Mouse (Mus musculus): ENCODE measurements around the gene Rps6kb2. TPM values are rescaled to one million over a fixed set of nuclear protein-coding genes. Genes with fewer than 3 reads are reported as not detected.
"Not testable (repeated sequence)": the region's sequence is repeated elsewhere in the genome, so short reads cannot be mapped to it uniquely, and the experiment has no call there.

Rps6kb2 gene
- polyA plus RNA-seq, 1 experiment from 2014 or later = 29.6 TPM

- peaks cover 16% of the 10 kb centered on the region; the same call in 1 of the 2 replicates for H3K79me2 ChIP-seq (ENCODE audit: inconsistent target)
- H3K36me3 ChIP-seq (ENCODE audit: inconsistent target) = peaks cover 46% of the 10 kb centered on the region
- H3K4me3 ChIP-seq (ENCODE audit: inconsistent target) = no peak overlapping the region
- WGBS (ENCODE audit: missing documents) = 91% methylated on average over 7 of the region's 7 CpGs
- H3K27ac ChIP-seq = no peak overlapping the region
Observed at GRCm38 (mm10) chr19:4129462-4129861, 33.7 kb downstream of the Rps6kb2 start.

- Histone ChIP-seq H3K79me2 (ENCODE audit: inconsistent target) (peaks cover 16% of the 10 kb centered on the region; the same call in 1 of the 2 replicates), H3K4me3 (ENCODE audit: inconsistent target) (peak overlapping the region; percentile 87), H3K36me3 (ENCODE audit: inconsistent target) (peaks cover 38% of the 10 kb centered on the region), H3K27ac (no peak overlapping the region)
- 77% methylated on average over 7 of the region's 7 CpGs for WGBS (ENCODE audit: missing documents)
Observed at GRCm38 (mm10) chr19:4126759-4127495, 36.2 kb downstream of the Rps6kb2 start.

GRCm38 (mm10) chr19:4125741-4126696 lies 37.1 kb downstream of the Rps6kb2 start, which contains the start of gene Aip:
Gene Aip, minus strand, starts transcription at chr19:4125858.
- H3K79me2 ChIP-seq (ENCODE audit: inconsistent target) = peaks cover 16% of the 10 kb centered on the region; the same call in 1 of the 2 replicates
- under 1% methylated on average over 62 of the region's 64 CpGs for WGBS (ENCODE audit: missing documents)
- peak within 1 kb of the TSS; percentile 87 for H3K4me3 ChIP-seq (ENCODE audit: inconsistent target)
- H3K27ac ChIP-seq = peak within 1 kb of the TSS; percentile 92
- peaks cover 29% of the 10 kb centered on the region for H3K36me3 ChIP-seq (ENCODE audit: inconsistent target)

GRCm38 (mm10) chr19:4125268-4125667 lies 37.9 kb downstream of the Rps6kb2 start:
- Histone ChIP-seq H3K36me3 (ENCODE audit: inconsistent target) (peaks cover 27% of the 10 kb centered on the region), H3K79me2 (ENCODE audit: inconsistent target) (peaks cover 23% of the 10 kb centered on the region; the same call in 1 of the 2 replicates), H3K4me3 (ENCODE audit: inconsistent target) (peak overlapping the region; percentile 14; the same call in 1 of the 2 replicates), H3K27ac (peak overlapping the region; percentile 92)
- WGBS (ENCODE audit: missing documents) = 20% methylated on average over 3 of the region's 4 CpGs

- WGBS (ENCODE audit: missing documents) = 88% methylated on average over 4 of the region's 4 CpGs
- Histone ChIP-seq H3K4me3 (ENCODE audit: inconsistent target) (no peak overlapping the region), H3K27ac (peak overlapping the region; percentile 92), H3K79me2 (ENCODE audit: inconsistent target) (peaks cover 31% of the 10 kb centered on the region; the same call in 1 of the 2 replicates), H3K36me3 (ENCODE audit: inconsistent target) (peaks cover 20% of the 10 kb centered on the region)
Observed at GRCm38 (mm10) chr19:4124432-4124831, 38.7 kb downstream of the Rps6kb2 start.

- Histone ChIP-seq H3K27ac (peak overlapping the region; percentile 92), H3K79me2 (ENCODE audit: inconsistent target) (peaks cover 48% of the 10 kb centered on the region; the same call in 1 of the 2 replicates)
- 27% methylated on average over 6 of the region's 7 CpGs for WGBS (ENCODE audit: missing documents)
Observed at GRCm38 (mm10) chr19:4122411-4123370, 40.5 kb downstream of the Rps6kb2 start.

GRCm38 (mm10) chr19:4121896-4122295 lies 41.3 kb downstream of the Rps6kb2 start:
- Histone ChIP-seq H3K79me2 (ENCODE audit: inconsistent target) (peaks cover 42% of the 10 kb centered on the region; the same call in 1 of the 2 replicates), H3K36me3 (ENCODE audit: inconsistent target) (peaks cover 10% of the 10 kb centered on the region; the same call in 1 of the 2 replicates), H3K27ac (peak overlapping the region; percentile 92)
- WGBS (ENCODE audit: missing documents) = 27% methylated on average over 6 of the region's 6 CpGs
- not testable (repeated sequence) for H3K4me3 ChIP-seq (ENCODE audit: inconsistent target)

More at GRCm38 (mm10) chr19:4122411-4123370, 40.5 kb downstream of the Rps6kb2 start:
- H3K4me3 ChIP-seq (ENCODE audit: inconsistent target) = no peak overlapping the region
- H3K36me3 ChIP-seq (ENCODE audit: inconsistent target) = peaks cover 5% of the 10 kb centered on the region; the same call in 1 of the 2 replicates

GRCm38 (mm10) chr19:4121097-4121805 lies 41.9 kb downstream of the Rps6kb2 start:
- Histone ChIP-seq H3K36me3 (ENCODE audit: inconsistent target) (peaks cover 17% of the 10 kb centered on the region; the same call in 1 of the 2 replicates), H3K4me3 (ENCODE audit: inconsistent target) (peak overlapping the region; percentile 39), H3K27ac (peak overlapping the region; percentile 92), H3K79me2 (ENCODE audit: inconsistent target) (peaks cover 35% of the 10 kb centered on the region; the same call in 1 of the 2 replicates)
- 4% methylated on average over 38 of the region's 38 CpGs for WGBS (ENCODE audit: missing documents)

- 79% methylated on average over 2 of the region's 2 CpGs for WGBS (ENCODE audit: missing documents)
- peaks cover 32% of the 10 kb centered on the region; the same call in 1 of the 2 replicates for H3K79me2 ChIP-seq (ENCODE audit: inconsistent target)
- H3K27ac ChIP-seq = peak overlapping the region; percentile 92; the same call in 1 of the 2 replicates
- H3K4me3 ChIP-seq (ENCODE audit: inconsistent target) = peak overlapping the region; percentile 39; the same call in 1 of the 2 replicates
- peaks cover 24% of the 10 kb centered on the region for H3K36me3 ChIP-seq (ENCODE audit: inconsistent target)
Observed at GRCm38 (mm10) chr19:4120496-4120895, 42.7 kb downstream of the Rps6kb2 start.

- H3K27ac ChIP-seq = no peak overlapping the region
- whole genome bisulfite sequencing (ENCODE audit: missing documents) = 72% methylated on average over 6 of the region's 6 CpGs
- peaks cover 32% of the 10 kb centered on the region; the same call in 1 of the 2 replicates for H3K79me2 ChIP-seq (ENCODE audit: inconsistent target)
- no peak overlapping the region for H3K4me3 ChIP-seq (ENCODE audit: inconsistent target)
- H3K36me3 ChIP-seq (ENCODE audit: inconsistent target) = peaks cover 30% of the 10 kb centered on the region
Observed at GRCm38 (mm10) chr19:4119716-4120487, 43.3 kb downstream of the Rps6kb2 start.

GRCm38 (mm10) chr19:4118350-4118749 lies 44.8 kb downstream of the Rps6kb2 start:
- Histone ChIP-seq H3K79me2 (ENCODE audit: inconsistent target) (peaks cover 32% of the 10 kb centered on the region; the same call in 1 of the 2 replicates), H3K36me3 (ENCODE audit: inconsistent target) (peaks cover 35% of the 10 kb centered on the region), H3K27ac (no peak overlapping the region), H3K4me3 (ENCODE audit: inconsistent target) (no peak overlapping the region)
- WGBS (ENCODE audit: missing documents) = 94% methylated on average over 2 of the region's 2 CpGs

GRCm38 (mm10) chr19:4117006-4117405 lies 46.1 kb downstream of the Rps6kb2 start:
- peaks cover 32% of the 10 kb centered on the region; the same call in 1 of the 2 replicates for H3K79me2 ChIP-seq (ENCODE audit: inconsistent target)
- no peak overlapping the region for H3K27ac ChIP-seq
- H3K36me3 ChIP-seq (ENCODE audit: inconsistent target) = peaks cover 41% of the 10 kb centered on the region
- WGBS (ENCODE audit: missing documents) = 85% methylated on average over 2 of the region's 7 CpGs
- no peak overlapping the region for H3K4me3 ChIP-seq (ENCODE audit: inconsistent target)
